Mouse (Mus musculus): ENCODE measurements around the gene Set. TPM values are rescaled to one million over a fixed set of nuclear protein-coding genes. Genes with fewer than 3 reads are reported as not detected.

Set gene
- polyA plus RNA-seq, 1 experiment from 2014 or later = 351 TPM

GRCm38 (mm10) chr2:30091521-30091920 lies 34.3 kb downstream of the Set start:
- no peak overlapping the region for H3K4me3 ChIP-seq (replicated peaks)
- H3K27ac ChIP-seq (replicated peaks) = no peak overlapping the region
- no peak overlapping the region for H3K9ac ChIP-seq
- peaks cover 26% of the 10 kb centered on the region for H3K4me1 ChIP-seq
- peaks cover 26% of the 10 kb centered on the region; the same call in 1 of the 2 replicates for H3K36me3 ChIP-seq
- H3K9me3 ChIP-seq (replicated peaks) = no peaks in the 10 kb centered on the region
- H3K27me3 ChIP-seq = no peaks in the 10 kb centered on the region
- no peak for ATAC-seq (ENCODE audit: insufficient number of reproducible peaks, low FRiP score, low TSS enrichment, low read depth)
- H3K4me2 ChIP-seq (replicated peaks) = no peak overlapping the region
- 97% methylated on average over 12 of the region's 12 CpGs for WGBS

GRCm38 (mm10) chr2:30092280-30092918 lies 35.2 kb downstream of the Set start:
- H3K9me3 ChIP-seq (replicated peaks) = no peaks in the 10 kb centered on the region
- H3K36me3 ChIP-seq = peaks cover 29% of the 10 kb centered on the region; the same call in 1 of the 2 replicates
- H3K4me2 ChIP-seq (replicated peaks) = peak overlapping the region; percentile 79
- no peaks in the 10 kb centered on the region for H3K27me3 ChIP-seq
- 53% methylated on average over 6 of the region's 6 CpGs for WGBS
- H3K4me3 ChIP-seq (replicated peaks) = peak overlapping the region; percentile 72
- peak overlapping the region; percentile 81 for H3K27ac ChIP-seq (replicated peaks)
- no peak for ATAC-seq (ENCODE audit: insufficient number of reproducible peaks, low FRiP score, low TSS enrichment, low read depth)
- H3K4me1 ChIP-seq = peaks cover 26% of the 10 kb centered on the region
- no peak overlapping the region for H3K9ac ChIP-seq

- no peaks in the 10 kb centered on the region for H3K9me3 ChIP-seq (replicated peaks)
- peak within 1 kb of the TSS; percentile 81 for H3K27ac ChIP-seq (replicated peaks)
- H3K4me1 ChIP-seq = peaks cover 26% of the 10 kb centered on the region
- H3K4me3 ChIP-seq (replicated peaks) = peak within 1 kb of the TSS; percentile 72
- H3K27me3 ChIP-seq = no peaks in the 10 kb centered on the region
- WGBS = under 1% methylated on average over 51 of the region's 51 CpGs
- H3K36me3 ChIP-seq = peaks cover 39% of the 10 kb centered on the region; the same call in 1 of the 2 replicates
- ATAC-seq (ENCODE audit: insufficient number of reproducible peaks, low FRiP score, low TSS enrichment, low read depth) = peak; percentile 94
- peak within 1 kb of the TSS; percentile 79 for H3K4me2 ChIP-seq (replicated peaks)
- peak within 1 kb of the TSS; percentile 51 for H3K9ac ChIP-seq
Measured at GRCm38 (mm10) chr2:30093471-30094207, 36.5 kb downstream of the Set start, which contains the start of gene Zdhhc12. Gene Zdhhc12 (minus strand): TSS chr2:30093648.

- no peaks in the 10 kb centered on the region for H3K27me3 ChIP-seq
Measured at GRCm38 (mm10) chr2:30094208-30094588, 37.0 kb downstream of the Set start.

GRCm38 (mm10) chr2:30095882-30096527 lies 38.8 kb downstream of the Set start:
- Histone ChIP-seq H3K36me3 (peaks cover 51% of the 10 kb centered on the region), H3K4me2 (replicated peaks) (no peak overlapping the region), H3K4me1 (peaks cover 26% of the 10 kb centered on the region), H3K9ac (no peak overlapping the region), H3K27ac (replicated peaks) (no peak overlapping the region), H3K4me3 (replicated peaks) (no peak overlapping the region), H3K27me3 (no peaks in the 10 kb centered on the region), H3K9me3 (replicated peaks) (no peaks in the 10 kb centered on the region)
- WGBS = 90% methylated on average over 2 of the region's 2 CpGs
- no peak; the same call in 1 of the 2 replicates for ATAC-seq (ENCODE audit: insufficient number of reproducible peaks, low FRiP score, low TSS enrichment, low read depth)

More at GRCm38 (mm10) chr2:30094208-30094588, 37.0 kb downstream of the Set start:
- no peaks in the 10 kb centered on the region for H3K9me3 ChIP-seq (replicated peaks)
- 2% methylated on average over 13 of the region's 13 CpGs for WGBS
- H3K4me2 ChIP-seq (replicated peaks) = peak overlapping the region; percentile 79
- H3K36me3 ChIP-seq = peaks cover 45% of the 10 kb centered on the region
- peak overlapping the region; percentile 51 for H3K9ac ChIP-seq
- no peak for ATAC-seq (ENCODE audit: insufficient number of reproducible peaks, low FRiP score, low TSS enrichment, low read depth)
- H3K27ac ChIP-seq (replicated peaks) = peak overlapping the region; percentile 81
- H3K4me3 ChIP-seq (replicated peaks) = peak overlapping the region; percentile 72
- peaks cover 26% of the 10 kb centered on the region for H3K4me1 ChIP-seq

- Histone ChIP-seq H3K27me3 (no peaks in the 10 kb centered on the region), H3K4me1 (peaks cover 1% of the 10 kb centered on the region; the same call in 1 of the 2 replicates), H3K4me3 (replicated peaks) (no peak overlapping the region), H3K9me3 (replicated peaks) (no peaks in the 10 kb centered on the region), H3K4me2 (replicated peaks) (no peak overlapping the region), H3K27ac (replicated peaks) (no peak overlapping the region), H3K9ac (no peak overlapping the region), H3K36me3 (peaks cover 81% of the 10 kb centered on the region)
- no peak for ATAC-seq (ENCODE audit: insufficient number of reproducible peaks, low FRiP score, low TSS enrichment, low read depth)
- WGBS = 73% methylated on average over 4 of the region's 4 CpGs
Measured at GRCm38 (mm10) chr2:30100214-30100613, 43.0 kb downstream of the Set start.

GRCm38 (mm10) chr2:30106364-30106763 lies 49.2 kb downstream of the Set start:
- Histone ChIP-seq H3K9me3 (replicated peaks) (no peaks in the 10 kb centered on the region), H3K9ac (no peak overlapping the region), H3K36me3 (peaks cover 94% of the 10 kb centered on the region), H3K4me1 (no peaks in the 10 kb centered on the region), H3K27ac (replicated peaks) (no peak overlapping the region), H3K27me3 (no peaks in the 10 kb centered on the region), H3K4me3 (replicated peaks) (no peak overlapping the region), H3K4me2 (replicated peaks) (no peak overlapping the region)
- no peak for ATAC-seq (ENCODE audit: insufficient number of reproducible peaks, low FRiP score, low TSS enrichment, low read depth)

GRCm38 (mm10) chr2:30107646-30108045 lies 50.5 kb downstream of the Set start:
- WGBS = 92% methylated on average over 5 of the region's 5 CpGs
- H3K36me3 ChIP-seq = peaks cover 92% of the 10 kb centered on the region
- no peaks in the 10 kb centered on the region for H3K4me1 ChIP-seq
- no peak overlapping the region for H3K9ac ChIP-seq
- no peak overlapping the region for H3K4me2 ChIP-seq (replicated peaks)
- H3K4me3 ChIP-seq (replicated peaks) = no peak overlapping the region
- ATAC-seq (ENCODE audit: insufficient number of reproducible peaks, low FRiP score, low TSS enrichment, low read depth) = peak; percentile 31; the same call in 1 of the 2 replicates
- H3K9me3 ChIP-seq (replicated peaks) = no peaks in the 10 kb centered on the region
- no peak overlapping the region for H3K27ac ChIP-seq (replicated peaks)
- H3K27me3 ChIP-seq = no peaks in the 10 kb centered on the region

GRCm38 (mm10) chr2:30108260-30108659 lies 51.1 kb downstream of the Set start:
- ATAC-seq (ENCODE audit: insufficient number of reproducible peaks, low FRiP score, low TSS enrichment, low read depth) = no peak
- no peak overlapping the region for H3K4me3 ChIP-seq (replicated peaks)
- H3K4me2 ChIP-seq (replicated peaks) = no peak overlapping the region
- H3K36me3 ChIP-seq = peaks cover 92% of the 10 kb centered on the region
- H3K4me1 ChIP-seq = no peaks in the 10 kb centered on the region
- no peak overlapping the region for H3K27ac ChIP-seq (replicated peaks)
- H3K27me3 ChIP-seq = no peaks in the 10 kb centered on the region
- no peaks in the 10 kb centered on the region for H3K9me3 ChIP-seq (replicated peaks)
- H3K9ac ChIP-seq = no peak overlapping the region
- WGBS = 86% methylated on average over 4 of the region's 4 CpGs

- Histone ChIP-seq H3K27ac (replicated peaks) (no peak overlapping the region), H3K4me3 (replicated peaks) (no peak overlapping the region), H3K36me3 (peaks cover 62% of the 10 kb centered on the region), H3K4me1 (no peaks in the 10 kb centered on the region), H3K9me3 (replicated peaks) (no peaks in the 10 kb centered on the region), H3K9ac (no peak overlapping the region), H3K4me2 (replicated peaks) (no peak overlapping the region), H3K27me3 (no peaks in the 10 kb centered on the region)
- WGBS = 97% methylated on average over 2 of the region's 2 CpGs
- no peak for ATAC-seq (ENCODE audit: insufficient number of reproducible peaks, low FRiP score, low TSS enrichment, low read depth)
Measured at GRCm38 (mm10) chr2:30111500-30111899, 54.3 kb downstream of the Set start.

- no peak for ATAC-seq (ENCODE audit: insufficient number of reproducible peaks, low FRiP score, low TSS enrichment, low read depth)
- H3K27me3 ChIP-seq = no peaks in the 10 kb centered on the region
- peaks cover 52% of the 10 kb centered on the region for H3K36me3 ChIP-seq
- H3K27ac ChIP-seq (replicated peaks) = no peak overlapping the region
- no peaks in the 10 kb centered on the region for H3K4me1 ChIP-seq
- H3K4me3 ChIP-seq (replicated peaks) = no peak overlapping the region
- no peak overlapping the region for H3K9ac ChIP-seq
- no peak overlapping the region for H3K4me2 ChIP-seq (replicated peaks)
- 93% methylated on average over 5 of the region's 5 CpGs for WGBS
- H3K9me3 ChIP-seq (replicated peaks) = no peaks in the 10 kb centered on the region
Measured at GRCm38 (mm10) chr2:30112564-30112963, 55.4 kb downstream of the Set start.

All from embryonic facial prominence, embryonic 15.5 days (tissue).